Mouse (Mus musculus) liver, embryonic 14.5 days (tissue): ENCODE measurements around the gene Slc43a2. TPM values are rescaled to one million over a fixed set of nuclear protein-coding genes. Genes with fewer than 3 reads are reported as not detected.
"Not testable (repeated sequence)": the region's sequence is repeated elsewhere in the genome, so short reads cannot be mapped to it uniquely, and the experiment has no call there.

ENCODE experiments used
- ATAC-seq: fragments of 200-750 bp; cut with Nextera tagmentation; 2 replicates; pipeline ENCODE4 v1.8.0; 2017; ENCODE audit warnings: moderate number of reproducible peaks, mild to moderate bottlenecking, moderate library complexity; ENCODE audit not compliant: insufficient read depth
- DNase-seq, 3 experiments: peaks; one replicate each; pipeline ENCODE4 v3.0.0-alpha.2; 2012 to 2013; ENCODE audit warnings: low read depth in 3 of 3, low spot score in 3 of 3
- H3K27ac ChIP-seq: fragments of 300-500 bp; sonication (generic); 2 replicates; pipeline ENCODE4 v1.5.1; 2014; ENCODE audit warnings: moderate library complexity, mild to moderate bottlenecking, control low read depth, inconsistent platforms
- H3K27me3 ChIP-seq: fragments of 300-500 bp; sonication (generic); 2 replicates; pipeline ENCODE4 v1.6.1; 2014; ENCODE audit warnings: mild to moderate bottlenecking, low read length, moderate library complexity; ENCODE audit not compliant: control insufficient read depth, insufficient read depth
- H3K36me3 ChIP-seq: fragments of 300-500 bp; sonication (generic); replicated peaks from 2 replicates; pipeline ENCODE4 v1.6.1; 2014; ENCODE audit warnings: low read depth; ENCODE audit not compliant: control insufficient read depth, insufficient read depth
- H3K4me1 ChIP-seq, 2 experiments: fragments of 200-500 bp in 1 of 2; fragments of 300-500 bp in 1 of 2; sonication (generic) in 1 of 2; replicated peaks; 2 replicates each; pipeline ENCODE4 v1.6.1; 2012 to 2014; ENCODE audit warnings: antibody characterized with exemption in 1 of 2, inconsistent platforms in 1 of 2, low read length in 1 of 2; ENCODE audit not compliant: control insufficient read depth in 2 of 2, insufficient read depth in 2 of 2
- H3K4me2 ChIP-seq: fragments of 300-500 bp; sonication (generic); 2 replicates; pipeline ENCODE4 v1.6.1; 2014; ENCODE audit warnings: low read depth, mild to moderate bottlenecking, control low read depth, moderate library complexity
- H3K4me3 ChIP-seq, 2 experiments: fragments of 200-500 bp in 1 of 2; fragments of 300-500 bp in 1 of 2; sonication (generic) in 1 of 2; 2 replicates each; pipeline ENCODE4 v1.5.1; 2012 to 2014; ENCODE audit warnings: low read depth in 2 of 2, low read length in 2 of 2, mild to moderate bottlenecking in 2 of 2, control low read depth in 1 of 2, inconsistent platforms in 1 of 2, moderate library complexity in 1 of 2; ENCODE audit not compliant: insufficient read depth in 1 of 2
- H3K9ac ChIP-seq: fragments of 300-500 bp; sonication (generic); replicated peaks from 2 replicates; pipeline ENCODE4 v1.6.1; 2014; ENCODE audit warnings: mild to moderate bottlenecking, control low read depth, moderate library complexity
- H3K9me3 ChIP-seq: fragments of 300-500 bp; sonication (generic); 2 replicates; pipeline ENCODE4 v1.6.1; 2016; ENCODE audit warnings: low read length, mixed read lengths; ENCODE audit not compliant: control insufficient read depth
- CTCF ChIP-seq: IDR thresholded peaks from 2 replicates; pipeline ENCODE4 v1.5.1; 2016; ENCODE audit warnings: antibody characterized with exemption, low read depth, control low read depth
- EP300 ChIP-seq: IDR thresholded peaks from 2 replicates; pipeline ENCODE4 v1.6.1; 2016; ENCODE audit warnings: antibody characterized with exemption, low read depth
- WGBS: fragments of 180-500 bp; shearing (Covaris S2); extraction: QIAGEN DNeasy Blood & Tissue Kit; methylation state at CpG from one replicate; pipeline ENCODE4 v1.1.7; 2014; ENCODE audit not compliant: insufficient replicate concordance; 5-methylcytosine and 5-hydroxymethylcytosine counted together
- polyA plus RNA-seq, 2 experiments: library from polyadenylated mRNA; depleted of rRNA in 1 of 2; stranded (reverse) in 1 of 2; unstranded in 1 of 2; fragments of >200 nt; fragmentation: Nextera tagmentation in 1 of 2; extraction: Ambion mirVana in 1 of 2; gene quantifications; 2 replicates each; pipeline versions ENCODE4 v1.2.1 to v1.2.3; 2012 to 2014

Gene Slc43a2
- polyA plus RNA-seq, 2 experiments, result 2.4 to 2.7 TPM

DNA sequence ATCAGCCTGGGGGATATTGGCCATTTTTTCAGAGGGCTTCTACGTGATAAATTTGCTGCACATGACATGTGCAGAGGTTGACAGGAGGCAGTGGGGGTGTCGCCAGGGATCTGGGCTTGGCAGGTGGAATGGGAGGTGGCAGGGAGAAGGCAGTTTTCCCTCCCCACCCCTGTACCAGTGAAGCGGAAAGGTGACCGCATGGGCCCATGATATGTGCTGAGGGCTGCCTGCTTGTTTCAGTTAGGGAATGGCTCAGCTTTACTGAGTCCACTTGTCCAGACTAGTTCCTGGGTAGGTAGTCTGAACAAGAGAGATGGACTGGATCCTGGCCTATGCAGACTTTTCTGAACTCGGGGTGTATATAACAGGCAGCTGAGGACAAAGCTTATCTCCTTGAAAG, 19.8 kb downstream of the Slc43a2 start:
- no peak for DNase-seq
- no peak for ATAC-seq
- WGBS, result 79% methylated on average over 5 of the region's 5 CpGs
- Histone ChIP-seq H3K27ac (no peak overlapping the region), H3K4me2 (no peak overlapping the region), H3K36me3 (no peaks in the 10 kb centered on the region), H3K4me3 (no peak overlapping the region), H3K27me3 (no peaks in the 10 kb centered on the region), H3K4me1 (peaks cover 4 to 16% of the 10 kb centered on the region in 2 experiments), H3K9me3 (no peaks in the 10 kb centered on the region), H3K9ac (no peak overlapping the region)
- TF ChIP-seq EP300, result no peak
- TF ChIP-seq CTCF, result no peak

DNA sequence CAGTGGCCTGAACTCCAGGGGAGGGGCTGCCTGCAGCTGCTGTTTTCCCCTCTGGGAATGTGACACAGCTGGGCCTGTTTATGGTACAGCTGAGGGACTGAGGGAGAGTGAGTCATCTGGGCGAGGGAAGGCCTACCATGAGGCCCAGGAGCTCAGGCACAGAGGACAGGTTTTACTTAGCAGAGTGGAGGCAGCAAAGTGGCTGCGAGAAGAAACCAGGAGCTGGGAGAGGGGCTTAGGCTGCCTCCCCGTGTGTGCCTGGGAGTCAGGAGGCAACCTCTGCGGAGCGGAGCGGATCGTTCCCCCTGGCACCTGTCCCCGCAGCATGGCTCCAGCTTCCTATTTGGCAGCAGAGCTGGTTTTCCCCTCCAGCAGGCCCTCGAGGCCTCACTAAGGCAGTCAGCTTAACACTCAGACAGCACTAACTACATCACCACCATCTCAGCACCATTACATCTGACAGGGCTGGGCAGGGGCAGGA, 20.5 kb downstream of the Slc43a2 start:
- H3K27ac ChIP-seq, result no peak overlapping the region
- H3K4me3 ChIP-seq, result no peak overlapping the region
- H3K36me3 ChIP-seq, result no peaks in the 10 kb centered on the region
- ATAC-seq, result no peak
- WGBS, result 80% methylated on average over 9 of the region's 9 CpGs
- H3K27me3 ChIP-seq, result no peaks in the 10 kb centered on the region
- H3K4me2 ChIP-seq, result no peak overlapping the region
- no peaks in the 10 kb centered on the region for H3K9me3 ChIP-seq
- H3K9ac ChIP-seq, result no peak overlapping the region
- peaks cover 0 to 9% of the 10 kb centered on the region in 2 experiments; a peak in 2 of 4 replicates for H3K4me1 ChIP-seq
- TF ChIP-seq CTCF (no peak), EP300 (no peak)
- no peak for DNase-seq

DNA sequence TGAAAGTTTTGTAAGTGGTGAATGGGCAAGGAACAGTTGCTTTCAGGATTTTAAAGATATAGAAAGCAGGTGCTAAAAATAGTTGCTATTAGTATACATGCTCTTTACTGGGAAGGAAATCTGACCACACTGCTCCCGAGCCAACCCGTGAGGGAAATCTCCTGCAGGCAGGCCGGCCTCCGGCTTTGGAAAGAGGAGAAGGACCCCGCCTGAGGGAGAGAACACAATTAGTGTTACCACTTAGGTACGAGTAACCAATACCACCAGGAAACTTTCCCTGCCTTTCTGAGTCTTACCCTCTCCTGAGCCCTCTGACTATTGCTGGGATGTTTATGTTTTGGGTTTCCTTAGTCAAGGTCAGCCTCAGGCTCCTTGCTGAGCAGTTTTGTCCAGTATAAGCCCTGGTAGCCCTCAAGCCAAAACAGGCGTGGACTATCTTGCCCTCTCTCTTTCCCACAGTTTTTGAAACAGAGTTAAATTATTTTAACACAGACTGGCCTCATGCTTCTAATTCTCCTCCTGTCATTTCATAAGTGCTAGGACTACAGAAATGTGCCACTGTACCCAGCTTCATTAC, 21.5 kb downstream of the Slc43a2 start:
- no peaks in the 10 kb centered on the region for H3K27me3 ChIP-seq
- no peak overlapping the region for H3K27ac ChIP-seq
- no peaks in the 10 kb centered on the region for H3K36me3 ChIP-seq
- H3K4me3 ChIP-seq, result no peak overlapping the region
- WGBS, result 58% methylated on average over 7 of the region's 7 CpGs
- H3K9ac ChIP-seq, result no peak overlapping the region
- no peak overlapping the region for H3K4me2 ChIP-seq
- DNase-seq, result no peak
- peaks cover 0 to 7% of the 10 kb centered on the region in 2 experiments; a peak in 1 of 4 replicates for H3K4me1 ChIP-seq
- no peak for ATAC-seq
- TF ChIP-seq EP300, result no peak
- H3K9me3 ChIP-seq, result no peaks in the 10 kb centered on the region

DNA sequence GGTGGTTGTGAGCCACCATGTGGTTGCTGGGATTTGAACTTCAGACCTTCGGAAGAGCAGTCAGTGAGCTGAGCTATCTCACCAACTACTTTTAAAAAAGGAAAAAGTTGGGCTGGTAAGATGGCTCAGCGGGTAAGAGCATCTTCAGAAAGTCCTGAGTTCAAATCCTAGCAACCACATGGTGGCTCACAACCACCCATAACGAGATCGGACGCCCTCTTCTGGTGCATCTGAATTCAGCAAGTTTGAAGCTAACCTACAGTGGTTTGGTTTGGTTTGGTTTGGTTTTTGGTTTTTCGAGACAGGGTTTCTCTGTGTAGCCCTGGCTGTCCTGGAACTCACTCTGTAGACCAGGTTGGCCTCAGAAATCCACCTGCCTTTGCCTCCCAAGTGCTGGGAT, 24.5 kb downstream of the Slc43a2 start:
- H3K4me2 ChIP-seq, H3K9me3 ChIP-seq, H3K27me3 ChIP-seq, DNase-seq, ATAC-seq, H3K4me1 ChIP-seq, H3K27ac ChIP-seq, H3K9ac ChIP-seq, H3K4me3 ChIP-seq, H3K36me3 ChIP-seq: not testable (repeated sequence)
- WGBS, result 76% methylated on average over 6 of the region's 6 CpGs

DNA sequence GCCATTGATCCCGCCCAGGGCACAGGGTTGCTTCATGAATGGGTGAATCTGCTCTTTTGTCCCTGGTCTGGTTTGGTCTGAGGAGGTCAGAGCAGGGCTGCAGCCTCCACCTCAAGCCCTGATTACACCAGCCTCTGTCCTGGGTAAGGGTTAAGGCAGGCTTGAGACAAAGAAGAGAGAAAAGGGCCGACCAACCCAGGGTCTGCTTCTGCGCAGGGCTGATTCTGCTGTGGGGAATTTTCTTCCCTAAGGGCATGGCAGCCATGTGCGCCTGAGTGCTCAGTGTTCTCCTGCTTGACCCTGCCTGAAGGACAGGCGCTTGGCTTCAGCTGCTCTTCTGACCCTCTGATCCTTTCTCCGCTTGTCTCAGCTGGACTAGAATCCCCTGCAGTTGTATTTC, 25.6 kb downstream of the Slc43a2 start:
- Histone ChIP-seq H3K27ac (no peak overlapping the region), H3K4me1 (no peaks in the 10 kb centered on the region), H3K9me3 (no peaks in the 10 kb centered on the region), H3K4me3 (no peak overlapping the region), H3K36me3 (no peaks in the 10 kb centered on the region), H3K9ac (no peak overlapping the region), H3K27me3 (no peaks in the 10 kb centered on the region), H3K4me2 (no peak overlapping the region)
- TF ChIP-seq CTCF, result no peak
- no peak for TF ChIP-seq EP300
- ATAC-seq (no peak), DNase-seq (no peak)
- WGBS, result 79% methylated on average over 6 of the region's 6 CpGs
